ENCODE assay signal across 19 mouse cellular contexts in genomic region chr1:82811766-82812165, GRCm38 (mm10). TPM values are rescaled to one million over a fixed set of nuclear protein-coding genes. Genes with fewer than 3 reads are reported as not detected.
DNase-seq lines count a peak whose midpoint lies in the region; ATAC-seq and TF ChIP-seq lines count a peak whose summit lies in the region.
"Had no signal": no experiment of that assay in that cellular context is flagged by ENCODE, and none has a peak within 500 bp of the region (broad histone marks: within the 10 kb centered on the region; RNA-seq: fewer than 3 reads in every experiment).

No protein-coding gene starts in this region.

- WGBS in kidney, embryonic 15.5 days = 84% methylated on average over 1 of the region's 1 CpGs

- H3K4me2 ChIP-seq in kidney, embryonic 15.5 days = no peak overlapping the region
- H3K4me2 ChIP-seq: embryonic facial prominence, embryonic 12.5 days; heart, embryonic 12.5 days had no signal

- no peak overlapping the region for H3K27ac ChIP-seq in testis, adult 2 months (ENCODE audit: control insufficient read depth, insufficient read depth, low read depth, low read length)
- no peak overlapping the region for H3K27ac ChIP-seq in kidney, embryonic 15.5 days
- H3K27ac ChIP-seq: embryonic facial prominence, embryonic 12.5 days had no signal

- TF ChIP-seq POLR2A in testis, adult 2 months (IDR thresholded peaks at IDR 0.05; ENCODE audit: control insufficient read depth, low read depth, low read length) = no peak

- no peaks in the 10 kb centered on the region for H3K4me1 ChIP-seq in testis, adult 2 months (ENCODE audit: control insufficient read depth, insufficient read depth, low read length)
- peaks cover 9% of the 10 kb centered on the region; the same call in 1 of the 2 replicates for H3K4me1 ChIP-seq in kidney, embryonic 15.5 days
- H3K4me1 ChIP-seq: embryonic facial prominence, embryonic 12.5 days had no signal

- no peak for ATAC-seq in CD4-positive, CD25-positive, alpha-beta regulatory T cell, adult 4 months
- ATAC-seq in kidney, embryonic 15.5 days (replicated peaks; ENCODE audit: low FRiP score) = peak; percentile 49; the same call in 1 of the 2 replicates

- TF ChIP-seq CTCF in testis, adult 2 months (IDR thresholded peaks at IDR 0.05; ENCODE audit: control insufficient read depth, insufficient read depth, insufficient replicate concordance, low read depth, low read length) = no peak

- H3K4me3 ChIP-seq in testis, adult 2 months (ENCODE audit: control insufficient read depth, low read depth, low read length) = peak overlapping the region; percentile 32; the same call in 1 of the 2 replicates
- H3K4me3 ChIP-seq in kidney, embryonic 15.5 days (replicated peaks) = no peak overlapping the region
- H3K4me3 ChIP-seq: embryonic facial prominence, embryonic 12.5 days; heart, embryonic 12.5 days had no signal

- no peaks in the 10 kb centered on the region for H3K36me3 ChIP-seq in testis, adult 2 months (ENCODE audit: control insufficient read depth, insufficient read depth, low read length)
- H3K36me3 ChIP-seq in kidney, embryonic 15.5 days = no peaks in the 10 kb centered on the region
- H3K36me3 ChIP-seq: embryonic facial prominence, embryonic 12.5 days; heart, embryonic 12.5 days had no signal

- no peak overlapping the region for H3K9ac ChIP-seq in kidney, embryonic 15.5 days
- H3K9ac ChIP-seq: embryonic facial prominence, embryonic 12.5 days; heart, embryonic 12.5 days had no signal

- H3K9me3 ChIP-seq in kidney, embryonic 15.5 days (replicated peaks) = no peaks in the 10 kb centered on the region
- H3K9me3 ChIP-seq: embryonic facial prominence, embryonic 12.5 days; heart, embryonic 12.5 days had no signal

- peak; percentile 40 for DNase-seq in CD4-positive, CD25-positive, alpha-beta regulatory T cell, adult 2 months (ENCODE audit: low read depth, low spot score)
- no peak for DNase-seq in testis, postnatal 14 days (ENCODE audit: low spot score)
- no peak for DNase-seq in layer of hippocampus, adult 9-10 months (ENCODE audit: low spot score)
- no peak for DNase-seq in frontal cortex, adult 2 months (ENCODE audit: extremely low spot score in 1 of 2, low spot score in 1 of 2)
- DNase-seq in gastrocnemius, postnatal 4 days (ENCODE audit: low spot score in 2 of 2) = no peak
- DNase-seq: cerebellum, adult 11 months; gastrocnemius, postnatal 25 days; heart, postnatal 4 days; lung, postnatal 14 days; thymus, adult 2 months had no signal

- no peaks in the 10 kb centered on the region for H3K27me3 ChIP-seq in testis, adult 2 months (ENCODE audit: control insufficient read depth, insufficient read depth, low read length)
- 0 out of 2 replicates have a peak, but pooled peaks cover 3% of the 10 kb centered on the region for H3K27me3 ChIP-seq in kidney, embryonic 15.5 days
- H3K27me3 ChIP-seq: embryonic facial prominence, embryonic 12.5 days; heart, embryonic 12.5 days had no signal

RNA-seq across cellular contexts. Expression of gene Agfg1, which starts 27.5 kb away (rescaled TPM):
- polyA plus RNA-seq in CD4-positive, CD25-positive, alpha-beta regulatory T cell, adult 4 months (2017; shearing (Covaris generic)) = 10 to 100 TPM; 18.8 to 32.8 TPM
- 145 and 150 TPM in 2 replicates for polyA plus RNA-seq in testis, adult 2 months (2012; rRNA removed)
- polyA plus RNA-seq in kidney, embryonic 15.5 days (2015; fragmentation: Nextera tagmentation; extraction: Ambion mirVana) = 29.7 and 33.0 TPM in 2 replicates
- polyA plus RNA-seq in frontal cortex, adult 2 months (2012; rRNA removed) = 36.0 and 36.3 TPM in 2 replicates
- 10 to 100 TPM; 37.1 to 41.4 TPM for total RNA-seq in gastrocnemius, postnatal 4 days (2021)

RNA-seq across cellular contexts. Expression of gene Gm47791, which starts 40.7 kb away (rescaled TPM):
- polyA plus RNA-seq in CD4-positive, CD25-positive, alpha-beta regulatory T cell, adult 4 months (2017; shearing (Covaris generic)) = not detected
- not detected in 2 replicates for polyA plus RNA-seq in testis, adult 2 months (2012; rRNA removed)
- polyA plus RNA-seq in kidney, embryonic 15.5 days (2015; fragmentation: Nextera tagmentation; extraction: Ambion mirVana) = not detected in 2 replicates
- polyA plus RNA-seq in frontal cortex, adult 2 months (2012; rRNA removed) = not detected in 2 replicates
- total RNA-seq in gastrocnemius, postnatal 4 days (2021) = not detected
- total RNA-seq: gastrocnemius, postnatal 25 days; heart, postnatal 4 days; layer of hippocampus, postnatal 14 days; left cerebral cortex, postnatal 25 days; liver, adult 2 months had no signal
- polyA plus RNA-seq: embryonic facial prominence, embryonic 12.5 days; heart, embryonic 12.5 days; liver, adult 2 months; neural tube, embryonic 14.5 days; thymus, adult 2 months had no signal

RNA-seq across cellular contexts. Expression of gene Tm4sf20, which starts 43.5 kb away (rescaled TPM):
- 1 to 10 TPM in 1 of 2 experiments, under 1 TPM in 1; 0.43 to 1.4 TPM for polyA plus RNA-seq in CD4-positive, CD25-positive, alpha-beta regulatory T cell, adult 4 months (2017; shearing (Covaris generic))
- not detected in 2 replicates for polyA plus RNA-seq in testis, adult 2 months (2012; rRNA removed)
- polyA plus RNA-seq in kidney, embryonic 15.5 days (2015; fragmentation: Nextera tagmentation; extraction: Ambion mirVana) = 1.7 and 2.7 TPM in 2 replicates
- polyA plus RNA-seq in frontal cortex, adult 2 months (2012; rRNA removed) = not detected in 2 replicates
- not detected for total RNA-seq in gastrocnemius, postnatal 4 days (2021)
- total RNA-seq: gastrocnemius, postnatal 25 days; heart, postnatal 4 days; layer of hippocampus, postnatal 14 days; left cerebral cortex, postnatal 25 days; liver, adult 2 months had no signal
- polyA plus RNA-seq: embryonic facial prominence, embryonic 12.5 days; heart, embryonic 12.5 days; liver, adult 2 months; neural tube, embryonic 14.5 days had no signal
